Mouse (Mus musculus) monocyte, adult 2 months (primary cell): ENCODE data around the gene Ppp1r13l.

Source experiments
- DNase-seq, 2 experiments: peaks; one replicate each; pipeline ENCODE4 v3.0.0; 2022; ENCODE audit warnings: low spot score in 2 of 2, low read depth in 1 of 2

Gene Ppp1r13l

GRCm38 (mm10) chr7:19359299-19359891 is at the start of gene Ppp1r13l, which contains the start of gene Cd3eap:
Gene Ppp1r13l, plus strand, starts transcription at chr7:19359749.
Gene Cd3eap, minus strand, starts transcription at chr7:19359483.
- DNase-seq, result peak in 1 of 2 experiments; percentile 83

GRCm38 (mm10) chr7:19309884-19310641 is 49.5 kb upstream of the Ppp1r13l start, which contains the start of gene Fosb:
Gene Fosb, minus strand, starts transcription at chr7:19310051.
- peak; percentile 90 to 93 for DNase-seq

GRCm38 (mm10) chr7:19311991-19312390 is 47.6 kb upstream of the Ppp1r13l start:
- DNase-seq, result no peak

GRCm38 (mm10) chr7:19314033-19314432 is 45.5 kb upstream of the Ppp1r13l start:
- no peak for DNase-seq

GRCm38 (mm10) chr7:19316451-19317161 is 42.9 kb upstream of the Ppp1r13l start:
- DNase-seq, result peak; percentile 68 to 88

DNA sequence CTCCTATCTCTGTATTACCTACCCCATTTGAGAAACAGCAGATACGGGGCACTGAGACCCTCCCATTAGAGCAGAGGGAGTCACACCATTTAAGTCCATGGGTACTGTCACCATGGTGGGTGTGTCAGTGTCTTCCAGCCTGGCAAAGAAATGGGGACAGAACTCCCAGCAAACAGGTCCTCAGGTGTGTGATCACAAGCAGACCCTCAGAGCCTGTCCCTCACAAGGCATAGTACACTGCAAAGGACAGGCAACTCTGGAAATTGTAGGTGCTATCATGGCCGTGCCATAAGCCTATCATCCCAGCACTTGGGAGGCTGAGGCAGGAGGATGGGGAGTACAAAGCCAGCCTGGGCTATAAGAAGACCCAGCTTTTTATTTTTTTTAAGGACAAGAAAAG is 41.3 kb upstream of the Ppp1r13l start:
- DNase-seq, result no peak

- DNase-seq, result peak in 1 of 2 experiments; percentile 47
Observed at GRCm38 (mm10) chr7:19318676-19319075, 40.9 kb upstream of the Ppp1r13l start.

- no peak for DNase-seq
Observed at GRCm38 (mm10) chr7:19319458-19319857, 40.1 kb upstream of the Ppp1r13l start.

DNA sequence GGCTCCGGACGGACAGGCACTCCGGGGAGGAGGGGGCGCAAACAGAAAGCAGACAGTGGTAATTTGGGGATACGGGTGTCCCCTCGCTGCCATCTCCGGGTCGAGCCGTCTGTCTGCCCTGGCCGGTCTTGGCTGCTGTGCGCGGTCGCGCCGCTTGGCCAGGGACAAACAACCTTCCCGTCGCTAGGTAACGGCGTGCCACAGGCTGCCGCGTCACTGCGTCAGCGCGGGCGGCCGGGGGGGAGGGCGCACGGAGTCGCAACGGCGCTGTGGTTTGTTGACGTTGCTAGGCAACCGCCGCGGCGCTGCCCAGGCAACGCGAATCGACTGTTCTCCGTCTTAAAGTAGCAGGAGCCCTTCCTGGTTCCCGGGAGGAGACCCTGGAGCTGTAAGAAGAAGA is 39.6 kb upstream of the Ppp1r13l start:
- peak; percentile 90 to 95 for DNase-seq

DNA sequence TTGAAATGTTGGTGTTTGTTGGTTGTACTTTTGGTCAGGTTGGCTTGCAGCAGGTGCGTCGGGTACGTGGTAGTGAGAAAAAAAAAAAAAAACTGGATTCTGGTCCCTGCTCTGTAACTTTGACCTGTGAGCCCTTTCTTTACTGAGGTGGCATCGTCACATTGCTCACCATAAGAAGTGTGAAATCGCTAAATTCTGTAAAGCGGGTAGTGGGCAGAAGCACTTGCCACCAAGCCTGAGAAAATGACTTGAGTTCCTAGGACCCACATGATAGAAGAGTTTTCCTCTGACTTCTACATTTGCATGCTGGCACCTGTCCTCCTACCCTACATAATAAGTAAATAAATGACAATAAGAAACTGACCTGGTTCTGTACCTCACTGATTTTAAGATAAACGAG is 38.9 kb upstream of the Ppp1r13l start:
- no peak for DNase-seq

GRCm38 (mm10) chr7:19321464-19321863 is 38.1 kb upstream of the Ppp1r13l start:
- DNase-seq, result peak; percentile 69 to 70

DNA sequence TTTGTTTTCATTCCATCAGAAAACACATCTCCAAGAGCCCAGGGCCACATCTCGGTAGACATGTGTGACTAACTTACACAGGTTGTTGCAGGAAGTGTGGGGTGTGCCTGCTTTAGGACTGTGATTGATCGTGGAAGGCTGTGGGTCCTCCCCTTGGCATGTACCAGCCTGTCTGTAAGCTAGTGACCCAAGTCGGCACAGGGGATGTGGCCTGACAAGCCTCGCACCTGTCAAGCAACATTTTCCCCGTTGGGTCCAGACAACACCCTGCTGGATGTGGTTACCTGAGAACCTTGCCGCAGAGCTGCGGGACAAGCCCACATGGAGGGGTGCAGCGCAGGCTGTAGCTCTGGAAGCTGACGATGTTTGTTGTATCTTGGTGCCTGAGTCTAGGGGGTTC is 37.1 kb upstream of the Ppp1r13l start:
- DNase-seq, result no peak

DNA sequence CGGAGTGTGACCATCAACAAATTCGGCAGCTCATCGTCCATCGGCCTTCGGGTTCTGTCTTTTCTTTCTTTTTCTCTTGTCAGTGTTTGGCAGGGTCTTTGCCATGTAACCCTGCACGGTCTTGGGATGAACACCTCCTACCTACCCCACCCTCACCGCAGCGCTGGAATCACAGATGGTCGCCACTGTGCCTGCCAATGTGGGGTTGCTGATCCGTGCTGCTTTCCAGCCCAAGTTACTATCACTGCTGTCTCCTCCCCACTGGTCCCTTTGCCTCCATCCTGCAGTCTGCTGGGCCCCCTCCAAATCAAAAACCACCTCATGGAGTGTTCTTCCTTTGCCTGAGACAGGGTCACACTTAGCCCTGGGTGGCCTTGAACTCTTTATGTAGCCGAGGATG is 35.3 kb upstream of the Ppp1r13l start:
- DNase-seq, result no peak

DNA sequence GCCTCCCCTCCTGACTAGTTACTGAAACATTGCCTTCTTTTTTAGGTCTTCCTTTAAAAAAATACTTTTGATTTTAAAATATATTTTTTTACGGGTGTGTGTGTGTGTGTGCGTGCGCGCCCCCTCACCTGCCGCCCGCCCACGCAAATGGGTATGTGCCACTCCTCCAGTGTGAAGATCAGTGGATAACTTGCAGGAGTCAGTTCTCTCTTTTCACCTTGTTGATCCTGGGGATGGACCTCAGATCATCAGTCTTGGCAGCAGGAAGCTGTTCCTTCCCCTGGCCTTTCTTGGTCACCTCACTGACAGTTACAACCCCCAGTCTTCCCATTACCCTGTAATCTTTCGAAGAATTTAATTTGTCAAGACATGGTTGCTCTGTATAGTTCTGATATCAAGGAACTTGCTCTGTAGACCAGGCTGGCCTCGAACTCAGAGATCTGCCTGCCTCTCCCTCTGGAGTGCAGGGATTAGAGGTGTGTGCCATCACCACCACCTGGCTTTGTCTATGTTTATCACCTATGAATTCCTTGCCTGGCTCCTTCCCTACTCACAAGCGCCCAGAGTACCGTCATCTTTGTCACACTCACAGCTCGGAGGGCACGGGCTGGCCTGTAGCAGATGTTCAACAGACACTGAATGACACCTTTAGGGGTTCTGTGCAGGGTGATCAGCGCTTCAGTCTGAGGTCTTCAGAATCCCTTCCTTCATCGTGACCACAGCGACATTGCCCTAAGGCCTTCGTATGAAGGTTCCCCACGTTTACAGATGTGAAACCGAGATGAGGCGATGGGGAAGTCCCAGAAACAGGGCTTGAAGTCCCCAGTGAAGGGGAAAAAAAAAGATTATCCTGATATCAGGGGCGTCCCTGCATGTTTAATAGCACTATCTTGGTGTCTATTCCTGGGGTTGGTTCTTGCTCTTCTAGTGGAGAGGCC is 34.0 kb upstream of the Ppp1r13l start:
- DNase-seq, result peak in 1 of 2 experiments; percentile 38

GRCm38 (mm10) chr7:19326359-19326758 is 33.2 kb upstream of the Ppp1r13l start:
- DNase-seq, result peak in 1 of 2 experiments; percentile 79

GRCm38 (mm10) chr7:19327128-19327527 is 32.4 kb upstream of the Ppp1r13l start:
- peak in 1 of 2 experiments; percentile 49 for DNase-seq

GRCm38 (mm10) chr7:19327782-19328181 is 31.8 kb upstream of the Ppp1r13l start:
- no peak for DNase-seq

- no peak for DNase-seq
Observed at GRCm38 (mm10) chr7:19328425-19328824, 31.1 kb upstream of the Ppp1r13l start.

GRCm38 (mm10) chr7:19331910-19332309 is 27.6 kb upstream of the Ppp1r13l start:
- DNase-seq, result no peak

DNA sequence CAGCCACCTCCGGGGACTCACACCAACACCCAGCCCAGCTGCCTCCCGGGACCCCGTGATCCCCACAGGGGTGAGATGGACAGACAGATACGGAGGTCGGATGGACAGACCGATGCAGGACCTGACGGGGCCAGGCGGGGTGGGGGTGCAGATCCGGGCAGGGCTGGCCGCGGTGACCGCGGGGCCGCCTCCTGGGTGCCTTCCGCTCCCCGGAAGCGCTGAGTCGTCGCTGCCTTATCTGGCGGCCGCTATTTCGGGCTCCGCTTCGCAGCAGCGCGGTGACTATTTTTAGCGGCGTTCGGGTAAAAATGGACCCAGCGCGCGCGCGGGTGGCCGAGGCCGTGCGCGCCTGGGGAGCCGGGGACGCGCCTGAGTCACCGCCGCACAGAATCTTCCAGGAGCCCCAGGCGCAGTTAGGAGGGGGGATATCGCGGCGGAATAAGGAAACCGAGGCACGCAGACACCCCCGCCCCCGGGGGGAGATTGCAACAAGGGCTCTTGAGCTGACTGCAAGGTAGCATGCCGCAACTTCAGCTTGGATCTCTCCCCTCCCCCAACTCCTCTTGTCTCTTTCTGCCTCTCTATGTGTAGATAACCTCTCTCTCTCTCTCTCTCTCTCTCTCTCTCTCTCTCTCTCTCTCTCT is 26.7 kb upstream of the Ppp1r13l start:
- DNase-seq, result peak in 1 of 2 experiments; percentile 56
